Mouse (Mus musculus): ENCODE measurements at regions not wholly inside any gene's neighbourhood (a gene's known extent, or its start where the extent isn't known, plus 50 kb on each side); places are given as distances from the start of the nearest gene placed in this dataset.

- TF ChIP-seq CTCF (IDR thresholded peaks at IDR 0.05; ENCODE audit: insufficient read depth, low read depth, low read length) (no peak), POLR2A (IDR thresholded peaks at IDR 0.05; ENCODE audit: insufficient read depth, low read depth, low read length) (no peak)
Measured at GRCm38 (mm10) chrX:57659571-57659970, 156.0 kb upstream of the Gpr101 start.

Data from olfactory bulb, adult 2 months (tissue).